Mouse (Mus musculus): ENCODE measurements around the gene Hectd4.

Gene Hectd4

DNA sequence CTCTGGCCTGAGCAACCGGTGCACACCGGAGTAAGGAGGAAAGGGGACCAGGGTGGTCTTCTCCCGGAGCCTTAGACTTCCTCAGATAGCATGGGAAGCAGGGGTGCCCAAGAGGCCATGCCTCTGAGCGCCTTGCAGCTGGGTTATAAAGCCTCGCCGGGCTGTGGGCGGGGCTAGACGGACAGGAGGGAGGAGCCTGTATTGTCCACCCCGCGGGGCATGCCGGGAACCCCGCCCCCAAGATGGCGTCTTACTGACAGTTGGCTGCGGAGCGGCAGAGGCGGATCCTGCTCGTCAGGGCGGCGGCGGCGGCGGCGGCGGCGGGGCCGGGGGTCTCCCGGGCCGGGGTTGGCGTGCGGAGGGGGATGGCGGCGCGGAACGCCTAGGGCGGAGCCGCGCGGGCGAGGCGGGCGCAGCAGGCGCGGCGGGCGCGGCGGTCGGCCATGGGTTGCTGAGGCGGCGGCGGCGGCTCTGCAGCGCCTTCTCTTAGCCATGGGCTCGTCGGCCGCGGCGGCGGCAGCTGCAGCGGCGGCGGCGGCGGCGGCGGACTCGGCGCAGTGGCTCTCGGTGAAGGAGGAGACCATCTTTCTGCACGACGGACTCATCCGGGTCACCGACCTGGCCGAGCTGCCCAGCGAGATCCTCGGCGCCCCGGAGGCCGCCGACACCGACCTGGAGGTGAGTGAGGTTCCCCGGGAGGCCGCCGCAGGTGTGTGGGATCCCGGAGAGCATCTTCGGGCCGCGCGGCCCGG, at the start of gene Hectd4:
Hectd4 (plus strand) TSS at position 240 of the 752 bp plus-strand sequence.
- in situ Hi-C loops (cut with MboI) = no loop called here

DNA sequence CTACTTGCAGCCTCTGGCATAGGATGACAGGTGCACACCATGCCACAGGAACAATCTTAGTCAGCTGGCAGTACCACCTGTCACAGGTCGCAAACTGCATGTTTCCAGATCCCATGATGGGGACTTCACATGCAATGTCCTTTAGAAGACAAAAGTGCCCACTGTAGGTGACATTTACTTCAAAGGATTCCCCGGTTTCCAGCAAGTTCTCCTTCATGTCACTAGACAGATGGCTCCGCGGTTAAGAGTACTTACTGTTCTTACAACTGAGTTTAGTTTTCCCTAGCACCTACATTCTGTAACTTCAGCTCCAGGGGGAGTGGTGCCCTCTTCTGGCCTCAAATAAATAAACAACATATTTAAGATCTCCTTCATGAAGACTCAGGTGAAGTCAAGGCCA, 47.2 kb upstream of the Hectd4 start:
- in situ Hi-C loops (cut with MboI) = no loop called here

DNA sequence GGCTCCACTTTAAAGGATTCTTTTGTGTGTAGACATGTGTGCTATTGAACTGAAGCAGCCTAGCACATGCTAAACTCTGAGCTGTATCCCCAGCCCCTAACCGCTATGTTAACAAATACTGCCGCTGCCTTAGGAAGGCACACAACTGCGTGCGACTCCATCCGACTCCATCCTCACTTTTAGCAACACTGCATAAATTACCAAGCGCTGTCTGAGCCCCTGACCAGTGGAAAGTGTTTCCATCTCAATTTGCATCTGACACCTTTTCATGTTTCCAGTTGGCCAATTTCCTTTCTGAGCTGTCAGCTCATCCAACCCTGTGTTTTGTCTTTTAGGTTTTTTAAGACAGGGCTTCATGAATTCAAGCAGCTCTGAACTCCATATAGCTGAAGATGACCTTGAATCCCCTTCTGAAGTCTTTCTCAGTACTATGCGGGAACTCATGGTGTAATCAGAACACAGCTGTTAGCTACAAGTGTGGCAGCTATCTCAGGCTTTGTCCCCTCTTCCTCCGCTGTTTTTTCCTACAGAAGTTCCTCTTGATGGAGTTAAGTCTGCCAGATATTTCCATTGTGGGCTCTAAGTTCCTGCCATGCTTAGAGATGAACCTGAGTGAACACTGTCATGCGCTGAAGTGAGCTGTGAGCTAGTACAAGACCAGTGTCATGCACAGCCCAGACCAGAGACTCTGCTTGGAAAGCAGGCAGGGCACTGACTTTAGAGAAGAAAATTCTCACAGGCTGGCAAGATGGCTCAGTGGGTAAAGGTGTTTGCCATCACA, 40.8 kb upstream of the Hectd4 start:
- in situ Hi-C loops (cut with MboI) = no loop called here

DNA sequence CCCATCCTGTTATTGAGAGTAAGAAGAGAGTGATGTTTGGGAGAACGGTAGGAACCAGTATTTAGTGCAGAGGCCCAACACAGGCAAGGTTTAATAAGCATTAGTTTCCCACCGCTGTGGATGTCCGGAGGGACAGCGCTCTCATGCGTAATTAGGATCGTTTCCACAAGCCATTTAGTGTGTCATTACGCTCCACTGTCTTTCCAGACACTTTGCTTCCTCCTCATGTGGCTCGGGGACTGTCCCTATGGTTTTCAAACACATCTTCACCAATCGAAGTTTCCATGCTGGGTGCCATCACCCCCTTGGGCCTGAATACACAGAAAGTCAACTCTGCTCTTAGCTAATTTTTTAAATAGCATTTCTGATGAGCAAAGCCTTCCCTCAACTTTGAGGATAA, 36.8 kb upstream of the Hectd4 start:
- in situ Hi-C loops (cut with MboI) = no loop called here

DNA sequence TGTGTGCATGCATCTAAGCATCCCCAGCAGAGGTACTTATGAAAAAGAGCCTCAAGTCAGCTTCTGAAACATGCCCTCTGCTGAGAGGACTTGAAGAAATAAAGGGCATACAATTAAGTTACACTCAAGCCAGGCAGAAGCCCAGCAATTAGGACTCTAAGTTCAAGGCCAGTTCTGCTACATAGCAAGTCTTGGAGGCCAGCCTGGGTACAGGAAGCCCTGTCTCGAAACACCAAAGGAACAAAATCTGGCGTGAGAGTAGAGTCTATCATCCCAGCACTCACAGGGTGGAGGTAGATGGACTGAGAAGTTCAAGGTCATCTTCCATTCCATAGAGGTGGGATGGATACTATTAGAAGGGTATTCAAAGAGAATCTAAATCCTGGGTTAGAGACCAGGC, 35.6 kb upstream of the Hectd4 start:
- in situ Hi-C loops (cut with MboI) = no loop called here

DNA sequence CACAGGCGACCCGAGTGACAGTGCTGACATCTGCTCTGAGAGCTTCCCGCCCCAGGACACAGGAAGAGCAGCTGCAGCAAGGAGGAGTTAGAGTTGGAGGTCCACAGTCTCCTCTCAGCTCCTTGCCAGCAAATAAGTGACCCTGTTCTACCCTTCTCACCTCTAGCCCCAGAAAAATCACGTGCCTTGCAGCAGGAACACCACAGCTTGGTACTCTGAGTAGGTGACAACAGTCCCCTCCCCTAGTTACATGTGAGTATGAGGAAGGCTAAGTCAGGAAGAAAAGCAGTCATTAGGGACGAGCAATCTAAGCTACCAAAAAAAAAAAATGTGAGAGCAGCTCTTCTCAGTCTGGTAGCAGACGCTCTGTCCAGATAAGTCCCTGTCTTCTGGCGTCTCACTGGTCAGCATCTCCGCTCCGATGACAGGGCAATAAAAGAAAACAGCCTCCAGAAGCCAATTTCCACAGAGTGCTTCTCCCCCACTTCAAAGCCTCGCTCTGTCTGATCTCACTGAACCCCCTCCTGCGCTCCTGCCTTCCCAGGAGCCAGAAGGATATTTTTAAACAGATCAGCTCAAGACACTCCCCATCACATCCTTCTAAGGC, 35.0 kb upstream of the Hectd4 start:
- in situ Hi-C loops (cut with MboI) = no loop called here

- in situ Hi-C loops (cut with MboI) = no loop called here
Measured at GRCm38 (mm10) chr5:121187580-121188001, 32.4 kb upstream of the Hectd4 start.

DNA sequence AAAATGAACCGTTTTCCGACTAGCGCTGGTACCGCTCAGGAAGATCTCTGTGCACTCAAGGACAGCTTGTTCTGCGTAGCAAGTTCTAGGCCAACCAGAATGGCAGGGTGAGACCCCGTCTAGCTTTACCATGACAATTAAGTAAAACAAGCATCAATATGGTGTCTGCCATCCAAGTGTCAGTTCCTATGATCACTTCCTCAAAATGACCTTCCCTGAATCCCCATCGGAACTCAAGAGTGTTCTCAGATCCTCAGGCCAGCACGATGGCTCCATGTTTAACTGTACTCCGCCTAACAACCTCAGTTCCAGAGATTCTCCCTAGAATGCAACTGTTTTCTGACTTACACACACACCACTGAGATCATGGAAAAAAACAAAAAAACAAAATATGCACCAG, 31.8 kb upstream of the Hectd4 start:
- in situ Hi-C loops (cut with MboI) = no loop called here

GRCm38 (mm10) chr5:121189182-121189581, 30.8 kb upstream of the Hectd4 start:
- in situ Hi-C loops (cut with MboI) = no loop called here

DNA sequence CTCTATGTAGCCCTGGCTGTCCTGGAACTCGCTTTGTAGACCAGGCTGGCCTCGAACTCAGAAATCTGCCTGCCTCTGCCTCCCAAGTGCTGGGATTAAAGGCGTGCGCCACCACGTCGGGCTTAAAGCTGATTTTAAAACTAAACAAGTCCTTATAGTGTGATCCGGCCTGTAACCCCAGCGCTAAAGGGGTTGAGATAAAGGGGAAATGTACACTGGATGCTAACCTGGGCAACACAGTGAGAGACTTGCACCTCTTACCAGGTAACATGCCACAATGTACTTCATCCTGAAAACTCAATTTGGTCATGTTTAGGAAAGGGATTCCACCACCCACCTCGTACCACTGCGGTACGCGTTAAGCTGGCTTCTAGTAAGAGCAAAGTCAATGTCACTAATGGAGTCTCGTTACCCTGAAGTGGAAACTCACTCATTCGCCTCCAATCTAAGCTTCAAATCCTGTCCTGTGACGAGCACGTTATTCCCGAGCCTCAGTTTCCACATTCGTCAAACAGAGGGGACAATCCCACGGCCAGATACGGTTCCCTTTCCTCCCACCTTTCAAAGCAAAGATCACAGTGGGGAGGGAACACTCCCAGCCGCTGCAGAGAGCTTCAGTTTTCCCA, 29.7 kb upstream of the Hectd4 start:
- in situ Hi-C loops (cut with MboI) = no loop called here

DNA sequence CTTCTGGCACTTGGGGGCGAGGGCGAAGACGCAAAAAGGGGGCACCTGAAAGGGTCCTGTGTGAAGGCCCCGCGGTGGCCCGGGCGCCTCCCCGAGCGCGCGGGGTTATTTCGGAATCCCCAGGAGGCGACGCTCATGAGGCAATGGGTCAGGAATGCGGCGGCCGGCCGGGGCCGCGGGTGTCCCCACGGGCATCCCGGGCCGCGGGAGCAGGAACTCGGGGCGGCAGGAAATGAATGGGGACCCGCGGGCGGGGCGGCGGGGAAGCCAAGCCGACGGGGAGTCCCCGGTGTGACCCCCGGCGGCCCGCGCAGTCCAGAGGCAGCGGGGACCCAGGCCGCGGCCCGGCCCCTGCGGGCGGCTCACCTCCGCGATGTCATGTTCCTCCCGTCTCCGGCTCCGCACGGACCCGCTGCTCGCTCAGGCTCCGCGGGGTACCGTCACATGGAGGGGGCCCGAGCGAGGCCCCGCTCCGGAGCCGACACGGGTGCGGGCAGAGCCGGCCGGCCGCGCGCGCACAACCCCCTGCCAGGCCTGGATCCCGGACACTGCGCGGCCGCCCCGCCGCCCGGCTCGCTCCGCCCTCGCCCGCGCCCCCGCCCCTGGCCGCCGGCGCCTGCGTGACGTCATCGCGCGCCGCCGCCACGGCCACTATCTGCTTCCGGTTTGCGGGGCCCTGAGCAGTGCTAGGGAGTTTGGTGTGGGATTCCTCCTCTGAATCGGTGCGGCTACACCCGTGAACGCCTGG, 29.0 kb upstream of the Hectd4 start, which contains the start of gene Ptpn11:
Ptpn11 (minus strand) TSS at position 562 of the 748 bp plus-strand sequence.
- in situ Hi-C loops (cut with MboI) = no loop called here

- in situ Hi-C loops (cut with MboI) = no loop called here
Measured at GRCm38 (mm10) chr5:121191584-121191906, 28.5 kb upstream of the Hectd4 start.

- in situ Hi-C loops (cut with MboI) = no loop called here
Measured at GRCm38 (mm10) chr5:121194173-121194572, 25.8 kb upstream of the Hectd4 start.

DNA sequence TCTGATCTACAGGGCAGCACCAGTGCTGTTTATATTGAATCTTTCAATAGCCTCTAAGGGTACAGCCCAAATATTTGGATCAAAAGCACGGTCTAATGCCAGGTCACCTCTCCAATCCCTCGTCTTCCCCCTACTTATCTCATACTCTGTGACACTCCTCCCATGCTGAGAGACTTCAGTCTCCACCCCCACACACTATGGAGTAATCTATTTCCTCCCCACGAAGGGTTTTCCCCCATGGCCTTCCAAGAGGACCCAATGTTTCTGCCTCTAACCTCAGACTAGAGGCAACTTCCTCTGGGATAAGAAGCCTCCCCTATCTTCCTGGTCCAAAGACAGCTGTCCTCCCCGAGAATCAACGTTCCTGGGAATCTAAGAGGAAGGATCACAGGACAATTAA, 23.3 kb upstream of the Hectd4 start:
- in situ Hi-C loops (cut with MboI) = no loop called here

DNA sequence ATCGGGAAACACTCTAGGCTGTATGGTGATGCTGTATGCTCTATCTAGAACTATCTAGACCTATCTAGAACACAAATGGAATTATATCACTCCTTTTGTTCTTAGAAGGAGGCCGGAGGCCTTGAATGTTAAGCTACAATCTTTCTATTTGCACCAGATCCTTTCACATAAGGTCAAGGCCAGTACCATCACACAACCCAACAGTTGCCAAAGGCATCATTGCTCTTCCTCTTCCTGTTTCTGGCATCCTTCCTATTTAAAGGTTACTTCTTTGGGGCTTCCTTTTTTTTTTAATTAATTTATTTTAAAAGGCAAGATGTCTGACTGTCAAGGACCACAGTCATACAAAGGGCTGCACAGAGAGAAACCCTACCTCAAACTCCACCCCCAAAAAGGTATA, 22.7 kb upstream of the Hectd4 start:
- in situ Hi-C loops (cut with MboI) = no loop called here

- in situ Hi-C loops (cut with MboI) = no loop called here
Measured at GRCm38 (mm10) chr5:121198376-121198775, 21.6 kb upstream of the Hectd4 start.

GRCm38 (mm10) chr5:121201739-121202138, 18.3 kb upstream of the Hectd4 start:
- in situ Hi-C loops (cut with MboI) = loop anchor here (10.0 kb wide), 1 partner anchor 173 kb away; no protein-coding TSS in a partner anchor

GRCm38 (mm10) chr5:121202467-121202866, 17.6 kb upstream of the Hectd4 start:
- in situ Hi-C loops (cut with MboI) = loop anchor here (10.0 kb wide), 1 partner anchor 172 kb away; no protein-coding TSS in a partner anchor

GRCm38 (mm10) chr5:121204132-121205089, 15.6 kb upstream of the Hectd4 start, which contains the start of gene Rpl6:
TSS of gene Rpl6 (plus strand) at chr5:121204481.
- in situ Hi-C loops (cut with MboI) = loop anchor here (10.0 kb wide), 1 partner anchor 170 kb away; no protein-coding TSS in a partner anchor

DNA sequence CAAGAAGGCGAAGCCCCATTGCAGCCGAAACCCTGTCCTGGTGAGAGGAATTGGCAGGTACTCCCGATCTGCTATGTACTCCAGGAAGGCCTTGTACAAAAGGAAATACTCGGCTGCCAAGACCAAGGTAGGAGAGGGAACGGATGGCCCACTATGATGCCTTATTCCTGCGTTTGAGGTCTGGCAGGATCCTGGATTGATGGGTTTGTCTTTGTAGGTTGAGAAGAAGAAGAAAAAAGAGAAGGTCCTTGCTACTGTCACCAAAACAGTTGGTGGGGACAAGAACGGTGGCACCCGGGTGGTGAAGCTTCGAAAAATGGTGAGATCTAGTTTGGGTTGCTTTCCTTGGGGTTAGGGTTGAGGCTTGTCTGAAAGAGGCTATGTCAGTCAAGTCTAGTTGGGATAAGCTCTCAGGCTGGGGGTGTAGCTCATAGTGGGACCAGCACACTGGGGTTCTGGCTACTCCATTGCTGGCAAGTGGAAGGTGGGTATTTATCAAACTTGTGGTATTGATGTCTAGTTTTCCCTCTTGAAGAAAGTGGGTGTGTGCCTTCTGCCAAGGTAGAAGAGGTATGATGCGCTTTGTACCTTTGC, 14.4 kb upstream of the Hectd4 start:
- in situ Hi-C loops (cut with MboI) = loop anchor here (10.0 kb wide), 1 partner anchor 169 kb away; no protein-coding TSS in a partner anchor

Measured in mature B cell (primary cell).